Mouse (Mus musculus): ENCODE measurements at regions not wholly inside any gene's neighbourhood (a gene's known extent, or its start where the extent isn't known, plus 50 kb on each side); places are given as distances from the start of the nearest gene placed in this dataset.

GRCm38 (mm10) chr16:12516834-12517685 is 533.1 kb downstream of the Shisa9 start:
- H3K4me2 ChIP-seq (ENCODE audit: low read length), result no peak overlapping the region
- WGBS, result 71% methylated on average over 8 of the region's 8 CpGs
- no peak overlapping the region for H3K9ac ChIP-seq (replicated peaks; ENCODE audit: low read length)
- no peak overlapping the region for H3K4me3 ChIP-seq (replicated peaks; ENCODE audit: low read depth, low read length)
- no peaks in the 10 kb centered on the region for H3K27me3 ChIP-seq (ENCODE audit: control insufficient read depth, insufficient read depth, low read length)
- ATAC-seq (ENCODE audit: low FRiP score, low TSS enrichment), result no peak
- H3K4me1 ChIP-seq (ENCODE audit: control insufficient read depth, insufficient read depth, low read length), result no peaks in the 10 kb centered on the region
- no peak overlapping the region for H3K27ac ChIP-seq (replicated peaks; ENCODE audit: low read depth, low read length)
- no peaks in the 10 kb centered on the region for H3K36me3 ChIP-seq (ENCODE audit: control insufficient read depth, insufficient read depth, low read length)
- peak; percentile 15 for DNase-seq
- H3K9me3 ChIP-seq (ENCODE audit: control insufficient read depth, low read length), result no peaks in the 10 kb centered on the region

- ATAC-seq (ENCODE audit: low FRiP score, low TSS enrichment), result no peak
- WGBS, result 87% methylated on average over 7 of the region's 7 CpGs
- H3K27ac ChIP-seq (replicated peaks; ENCODE audit: low read depth, low read length), result no peak overlapping the region
- no peaks in the 10 kb centered on the region for H3K36me3 ChIP-seq (ENCODE audit: control insufficient read depth, insufficient read depth, low read length)
- no peak overlapping the region for H3K4me3 ChIP-seq (replicated peaks; ENCODE audit: low read depth, low read length)
- no peaks in the 10 kb centered on the region for H3K9me3 ChIP-seq (ENCODE audit: control insufficient read depth, low read length)
- DNase-seq, result no peak
- no peaks in the 10 kb centered on the region for H3K27me3 ChIP-seq (ENCODE audit: control insufficient read depth, insufficient read depth, low read length)
- H3K9ac ChIP-seq (replicated peaks; ENCODE audit: low read length), result no peak overlapping the region
- no peaks in the 10 kb centered on the region for H3K4me1 ChIP-seq (ENCODE audit: control insufficient read depth, insufficient read depth, low read length)
- no peak overlapping the region for H3K4me2 ChIP-seq (ENCODE audit: low read length)
Observed at GRCm38 (mm10) chr16:12518264-12518663, 534.4 kb downstream of the Shisa9 start.

GRCm38 (mm10) chr16:12521711-12522476 is 538.0 kb downstream of the Shisa9 start:
- no peak for DNase-seq
- Histone ChIP-seq H3K27me3 (ENCODE audit: control insufficient read depth, insufficient read depth, low read length) (no peaks in the 10 kb centered on the region), H3K9me3 (ENCODE audit: control insufficient read depth, low read length) (no peaks in the 10 kb centered on the region), H3K4me1 (ENCODE audit: control insufficient read depth, insufficient read depth, low read length) (no peaks in the 10 kb centered on the region), H3K4me3 (replicated peaks; ENCODE audit: low read depth, low read length) (no peak overlapping the region), H3K9ac (replicated peaks; ENCODE audit: low read length) (no peak overlapping the region), H3K4me2 (ENCODE audit: low read length) (no peak overlapping the region), H3K36me3 (ENCODE audit: control insufficient read depth, insufficient read depth, low read length) (no peaks in the 10 kb centered on the region), H3K27ac (replicated peaks; ENCODE audit: low read depth, low read length) (no peak overlapping the region)
- no peak for ATAC-seq (ENCODE audit: low FRiP score, low TSS enrichment)
- WGBS, result 89% methylated on average over 3 of the region's 3 CpGs

DNA sequence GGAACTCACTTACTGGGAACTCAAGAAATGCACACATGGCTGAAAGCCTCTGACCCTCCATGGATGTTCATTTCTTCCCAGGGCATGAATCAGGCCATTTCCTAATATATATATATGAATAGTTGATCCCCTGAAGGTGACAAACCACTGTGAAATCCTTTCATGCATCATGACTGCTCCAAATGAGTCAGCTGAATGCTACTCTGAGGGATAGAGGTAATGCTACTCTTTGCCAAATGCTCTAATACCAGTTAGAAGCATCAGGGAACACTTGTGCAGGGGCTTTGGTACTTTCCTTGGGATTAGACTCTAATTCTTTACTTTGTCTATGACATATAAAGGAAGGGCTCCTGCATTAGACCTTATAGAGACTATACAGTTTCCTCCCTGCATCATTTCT is 561.0 kb upstream of the Ercc4 start:
- H3K9ac ChIP-seq (replicated peaks; ENCODE audit: low read length), result no peak overlapping the region
- no peak overlapping the region for H3K4me3 ChIP-seq (replicated peaks; ENCODE audit: low read depth, low read length)
- no peaks in the 10 kb centered on the region for H3K4me1 ChIP-seq (ENCODE audit: control insufficient read depth, insufficient read depth, low read length)
- H3K27ac ChIP-seq (replicated peaks; ENCODE audit: low read depth, low read length), result no peak overlapping the region
- no peaks in the 10 kb centered on the region for H3K36me3 ChIP-seq (ENCODE audit: control insufficient read depth, insufficient read depth, low read length)
- H3K27me3 ChIP-seq (ENCODE audit: control insufficient read depth, insufficient read depth, low read length), result no peaks in the 10 kb centered on the region
- ATAC-seq (ENCODE audit: low FRiP score, low TSS enrichment) (no peak), DNase-seq (no peak)
- H3K4me2 ChIP-seq (ENCODE audit: low read length), result no peak overlapping the region
- no peaks in the 10 kb centered on the region for H3K9me3 ChIP-seq (ENCODE audit: control insufficient read depth, low read length)

- no peak for DNase-seq
- Histone ChIP-seq H3K4me1 (ENCODE audit: control insufficient read depth, insufficient read depth, low read length) (no peaks in the 10 kb centered on the region), H3K4me3 (replicated peaks; ENCODE audit: low read depth, low read length) (no peak overlapping the region), H3K27ac (replicated peaks; ENCODE audit: low read depth, low read length) (no peak overlapping the region), H3K4me2 (ENCODE audit: low read length) (no peak overlapping the region), H3K9me3 (ENCODE audit: control insufficient read depth, low read length) (no peaks in the 10 kb centered on the region), H3K36me3 (ENCODE audit: control insufficient read depth, insufficient read depth, low read length) (no peaks in the 10 kb centered on the region), H3K9ac (replicated peaks; ENCODE audit: low read length) (no peak overlapping the region), H3K27me3 (ENCODE audit: control insufficient read depth, insufficient read depth, low read length) (no peaks in the 10 kb centered on the region)
- no peak for ATAC-seq (ENCODE audit: low FRiP score, low TSS enrichment)
Observed at GRCm38 (mm10) chr16:12588889-12589288, 520.6 kb upstream of the Ercc4 start.

DNA sequence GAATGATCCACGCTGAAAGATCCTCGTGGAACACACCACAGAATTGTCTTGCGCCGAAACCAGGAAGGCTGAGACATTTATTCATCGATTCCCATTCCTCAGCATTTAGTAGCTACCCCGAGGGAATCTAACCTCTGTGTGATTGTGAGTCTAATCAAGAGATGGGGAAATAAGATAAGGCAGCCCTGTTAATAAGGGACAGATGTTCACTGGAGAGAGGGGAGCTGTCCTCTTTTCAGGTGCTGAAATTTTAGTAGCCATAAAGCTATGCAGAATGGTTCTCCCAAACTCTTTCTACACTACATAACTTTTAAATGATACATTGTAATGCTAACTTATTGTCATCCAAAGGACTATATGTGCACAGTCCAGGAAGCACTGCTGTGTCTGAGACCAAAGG is 501.2 kb upstream of the Ercc4 start:
- no peaks in the 10 kb centered on the region for H3K4me1 ChIP-seq (ENCODE audit: control insufficient read depth, insufficient read depth, low read length)
- ATAC-seq (ENCODE audit: low FRiP score, low TSS enrichment) (no peak), DNase-seq (peak; percentile 10)
- H3K9ac ChIP-seq (replicated peaks; ENCODE audit: low read length), result no peak overlapping the region
- H3K27me3 ChIP-seq (ENCODE audit: control insufficient read depth, insufficient read depth, low read length), result no peaks in the 10 kb centered on the region
- H3K4me3 ChIP-seq (replicated peaks; ENCODE audit: low read depth, low read length), result no peak overlapping the region
- no peak overlapping the region for H3K27ac ChIP-seq (replicated peaks; ENCODE audit: low read depth, low read length)
- no peak overlapping the region for H3K4me2 ChIP-seq (ENCODE audit: low read length)
- WGBS, result 77% methylated on average over 6 of the region's 6 CpGs
- H3K36me3 ChIP-seq (ENCODE audit: control insufficient read depth, insufficient read depth, low read length), result no peaks in the 10 kb centered on the region
- no peaks in the 10 kb centered on the region for H3K9me3 ChIP-seq (ENCODE audit: control insufficient read depth, low read length)

DNA sequence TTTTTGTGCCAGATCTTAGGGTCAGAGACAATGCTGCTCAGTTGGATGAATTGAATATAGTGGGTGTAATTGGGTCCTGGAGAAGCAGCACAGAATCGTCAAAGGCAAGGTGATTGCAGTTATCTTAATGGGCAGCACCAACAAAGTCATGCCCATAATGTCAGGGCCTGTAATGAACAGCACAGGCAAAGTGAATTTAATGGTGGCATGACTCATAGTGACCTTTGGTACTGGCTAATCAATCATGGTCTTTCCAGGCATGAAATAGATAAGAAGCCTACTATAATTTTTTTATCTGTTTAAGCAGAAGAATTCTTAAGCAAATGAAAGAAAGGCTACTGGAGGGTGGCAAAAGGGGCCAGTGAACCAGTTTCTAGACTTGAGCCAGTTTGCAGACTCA is 498.4 kb upstream of the Ercc4 start:
- H3K9me3 ChIP-seq (ENCODE audit: control insufficient read depth, low read length), result no peaks in the 10 kb centered on the region
- H3K9ac ChIP-seq (replicated peaks; ENCODE audit: low read length), result no peak overlapping the region
- ATAC-seq (ENCODE audit: low FRiP score, low TSS enrichment) (no peak), DNase-seq (no peak)
- no peak overlapping the region for H3K4me3 ChIP-seq (replicated peaks; ENCODE audit: low read depth, low read length)
- H3K27me3 ChIP-seq (ENCODE audit: control insufficient read depth, insufficient read depth, low read length), result no peaks in the 10 kb centered on the region
- no peaks in the 10 kb centered on the region for H3K36me3 ChIP-seq (ENCODE audit: control insufficient read depth, insufficient read depth, low read length)
- H3K27ac ChIP-seq (replicated peaks; ENCODE audit: low read depth, low read length), result no peak overlapping the region
- 80% methylated on average over 1 of the region's 1 CpGs for WGBS
- H3K4me2 ChIP-seq (ENCODE audit: low read length), result no peak overlapping the region
- H3K4me1 ChIP-seq (ENCODE audit: control insufficient read depth, insufficient read depth, low read length), result no peaks in the 10 kb centered on the region

GRCm38 (mm10) chr16:12617781-12618180 is 491.7 kb upstream of the Ercc4 start:
- WGBS, result 65% methylated on average over 3 of the region's 3 CpGs
- DNase-seq, result no peak
- ATAC-seq (ENCODE audit: low FRiP score, low TSS enrichment), result no peak
- H3K9ac ChIP-seq (replicated peaks; ENCODE audit: low read length), result no peak overlapping the region
- no peak overlapping the region for H3K4me2 ChIP-seq (ENCODE audit: low read length)
- no peaks in the 10 kb centered on the region for H3K27me3 ChIP-seq (ENCODE audit: control insufficient read depth, insufficient read depth, low read length)
- no peak overlapping the region for H3K27ac ChIP-seq (replicated peaks; ENCODE audit: low read depth, low read length)
- H3K36me3 ChIP-seq (ENCODE audit: control insufficient read depth, insufficient read depth, low read length), result no peaks in the 10 kb centered on the region
- no peaks in the 10 kb centered on the region for H3K9me3 ChIP-seq (ENCODE audit: control insufficient read depth, low read length)
- H3K4me3 ChIP-seq (replicated peaks; ENCODE audit: low read depth, low read length), result no peak overlapping the region
- H3K4me1 ChIP-seq (ENCODE audit: control insufficient read depth, insufficient read depth, low read length), result no peaks in the 10 kb centered on the region

- ATAC-seq (ENCODE audit: low FRiP score, low TSS enrichment) (no peak), DNase-seq (no peak)
- H3K27ac ChIP-seq (replicated peaks; ENCODE audit: low read depth, low read length), result no peak overlapping the region
- H3K4me3 ChIP-seq (replicated peaks; ENCODE audit: low read depth, low read length), result no peak overlapping the region
- H3K9ac ChIP-seq (replicated peaks; ENCODE audit: low read length), result no peak overlapping the region
- H3K36me3 ChIP-seq (ENCODE audit: control insufficient read depth, insufficient read depth, low read length), result no peaks in the 10 kb centered on the region
- no peak overlapping the region for H3K4me2 ChIP-seq (ENCODE audit: low read length)
- H3K4me1 ChIP-seq (ENCODE audit: control insufficient read depth, insufficient read depth, low read length), result no peaks in the 10 kb centered on the region
- no peaks in the 10 kb centered on the region for H3K9me3 ChIP-seq (ENCODE audit: control insufficient read depth, low read length)
- no peaks in the 10 kb centered on the region for H3K27me3 ChIP-seq (ENCODE audit: control insufficient read depth, insufficient read depth, low read length)
Observed at GRCm38 (mm10) chr16:12632533-12632932, 477.0 kb upstream of the Ercc4 start.

Data from midbrain, embryonic 14.5 days (tissue).